Mouse (Mus musculus) kidney, postnatal 0 days (tissue): ENCODE measurements around the gene Fam173a. TPM values are rescaled to one million over a fixed set of nuclear protein-coding genes. Genes with fewer than 3 reads are reported as not detected.

ENCODE experiments used
- ATAC-seq: fragments of 200-750 bp; cut with Nextera tagmentation; replicated peaks from 2 replicates; pipeline ENCODE4 v1.8.0; 2017; ENCODE audit warnings: low read depth, moderate number of reproducible peaks, moderate TSS enrichment, moderate library complexity; ENCODE audit not compliant: low FRiP score
- DNase-seq: peaks from one replicate; pipeline ENCODE4 v3.0.0-alpha.2; 2016; ENCODE audit warnings: low spot score
- H3K27ac ChIP-seq: fragments of 300-500 bp; sonication (generic); 2 replicates; pipeline ENCODE4 v1.5.1; 2014; ENCODE audit warnings: mild to moderate bottlenecking
- H3K27me3 ChIP-seq: fragments of 300-500 bp; sonication (generic); 2 replicates; pipeline ENCODE4 v1.6.1; 2014; ENCODE audit warnings: low read length, mixed read lengths; ENCODE audit not compliant: insufficient read depth
- H3K36me3 ChIP-seq: fragments of 300-500 bp; sonication (generic); 2 replicates; pipeline ENCODE4 v1.6.1; 2014; ENCODE audit warnings: low read length, mixed read lengths; ENCODE audit not compliant: insufficient read depth
- H3K4me1 ChIP-seq: fragments of 300-500 bp; sonication (generic); replicated peaks from 2 replicates; pipeline ENCODE4 v1.6.1; 2014; ENCODE audit warnings: antibody characterized with exemption, low read length, mixed read lengths; ENCODE audit not compliant: insufficient read depth
- H3K4me2 ChIP-seq: fragments of 300-500 bp; sonication (generic); 2 replicates; pipeline ENCODE4 v1.6.1; 2014; ENCODE audit warnings: mild to moderate bottlenecking, low read length, moderate library complexity, mixed read lengths
- H3K4me3 ChIP-seq: fragments of 300-500 bp; sonication (generic); replicated peaks from 2 replicates; pipeline ENCODE4 v1.5.1; 2014; ENCODE audit warnings: low read depth, low read length
- H3K9ac ChIP-seq: fragments of 300-500 bp; sonication (generic); 2 replicates; pipeline ENCODE4 v1.6.1; 2014; ENCODE audit warnings: low read depth, low read length
- H3K9me3 ChIP-seq: fragments of 300-500 bp; sonication (generic); replicated peaks from 2 replicates; pipeline ENCODE4 v1.6.1; 2016; ENCODE audit warnings: low read length, inconsistent platforms, mixed read lengths
- CTCF ChIP-seq: IDR thresholded peaks from 2 replicates; pipeline ENCODE4 v1.5.1; 2016; ENCODE audit warnings: antibody characterized with exemption, low read depth, mild to moderate bottlenecking, moderate library complexity
- WGBS: fragments of 180-500 bp; shearing (Covaris S2); extraction: QIAGEN DNeasy Blood & Tissue Kit; methylation state at CpG from one replicate; pipeline ENCODE4 v1.1.7; 2014; 5-methylcytosine and 5-hydroxymethylcytosine counted together
- polyA plus RNA-seq: library from polyadenylated mRNA; unstranded; fragments of >200 nt; fragmentation: Nextera tagmentation; extraction: Ambion mirVana; gene quantifications from 2 replicates; pipeline ENCODE4 v1.2.1, GENCODE M21; 2015

The Fam173a gene
- polyA plus RNA-seq, 1 experiment from 2014 or later: 112 TPM

- Histone ChIP-seq H3K4me2 (peak within 1 kb of the TSS; percentile 92), H3K9me3 (no peaks in the 10 kb centered on the region), H3K4me1 (peaks cover 57% of the 10 kb centered on the region), H3K27me3 (no peaks in the 10 kb centered on the region), H3K27ac (peak within 1 kb of the TSS; percentile 99), H3K9ac (peak within 1 kb of the TSS; percentile 83), H3K36me3 (peaks cover 21% of the 10 kb centered on the region; the same call in 1 of the 2 replicates), H3K4me3 (peak within 1 kb of the TSS; percentile 81)
- no peak for TF ChIP-seq CTCF
- WGBS: 1% methylated on average over 24 of the region's 24 CpGs
- DNase-seq: peak; percentile 98
- ATAC-seq: peak; percentile 74
These were observed 40.6 kb upstream of the Fam173a start, which contains the start of gene Stub1 for GRCm38 (mm10) chr17:25833291-25833663. TSS of gene Stub1 (minus strand) at chr17:25833404.

GRCm38 (mm10) chr17:25832436-25833290, 40.0 kb upstream of the Fam173a start:
- H3K4me3 ChIP-seq: peak overlapping the region; percentile 81
- H3K4me2 ChIP-seq: peak overlapping the region; percentile 92
- H3K9me3 ChIP-seq: no peaks in the 10 kb centered on the region
- H3K4me1 ChIP-seq: peaks cover 59% of the 10 kb centered on the region
- under 1% methylated on average over 77 of the region's 77 CpGs for WGBS
- DNase-seq: peak; percentile 100
- peaks cover 21% of the 10 kb centered on the region; the same call in 1 of the 2 replicates for H3K36me3 ChIP-seq
- TF ChIP-seq CTCF: no peak
- peak; percentile 87 for ATAC-seq
- H3K27ac ChIP-seq: peak overlapping the region; percentile 99
- H3K9ac ChIP-seq: peak overlapping the region; percentile 83
- H3K27me3 ChIP-seq: no peaks in the 10 kb centered on the region

GRCm38 (mm10) chr17:25831451-25832281, 39.0 kb upstream of the Fam173a start:
- Histone ChIP-seq H3K27ac (peak overlapping the region; percentile 99), H3K36me3 (peaks cover 26% of the 10 kb centered on the region; the same call in 1 of the 2 replicates), H3K9me3 (no peaks in the 10 kb centered on the region), H3K4me1 (peaks cover 53% of the 10 kb centered on the region), H3K4me3 (peak overlapping the region; percentile 81), H3K27me3 (no peaks in the 10 kb centered on the region), H3K4me2 (peak overlapping the region; percentile 85), H3K9ac (peak overlapping the region; percentile 83)
- WGBS: 47% methylated on average over 21 of the region's 21 CpGs
- ATAC-seq: no peak
- no peak for TF ChIP-seq CTCF
- DNase-seq: no peak

GRCm38 (mm10) chr17:25830806-25831431, 38.2 kb upstream of the Fam173a start:
- H3K4me2 ChIP-seq: peak overlapping the region; percentile 85; the same call in 1 of the 2 replicates
- H3K4me1 ChIP-seq: peaks cover 45% of the 10 kb centered on the region
- H3K9ac ChIP-seq: no peak overlapping the region
- no peaks in the 10 kb centered on the region for H3K27me3 ChIP-seq
- WGBS: 84% methylated on average over 14 of the region's 14 CpGs
- H3K4me3 ChIP-seq: no peak overlapping the region
- TF ChIP-seq CTCF: no peak
- H3K9me3 ChIP-seq: no peaks in the 10 kb centered on the region
- H3K36me3 ChIP-seq: peaks cover 32% of the 10 kb centered on the region
- ATAC-seq (no peak), DNase-seq (no peak)
- H3K27ac ChIP-seq: no peak overlapping the region

- no peak for TF ChIP-seq CTCF
- no peaks in the 10 kb centered on the region for H3K9me3 ChIP-seq
- WGBS: 79% methylated on average over 4 of the region's 4 CpGs
- H3K36me3 ChIP-seq: peaks cover 38% of the 10 kb centered on the region
- ATAC-seq (no peak), DNase-seq (no peak)
- no peak overlapping the region for H3K27ac ChIP-seq
- H3K27me3 ChIP-seq: no peaks in the 10 kb centered on the region
- no peak overlapping the region for H3K9ac ChIP-seq
- H3K4me2 ChIP-seq: 0 out of 2 replicates have a peak overlapping the region, but pooled peaks have one; percentile 66
- H3K4me3 ChIP-seq: no peak overlapping the region
- H3K4me1 ChIP-seq: peaks cover 39% of the 10 kb centered on the region
These were observed 37.6 kb upstream of the Fam173a start for GRCm38 (mm10) chr17:25830200-25830753.
